In genomic region chr6:128135459-128135858, GRCm38 (mm10) we compare ENCODE assay signal across 11 mouse cellular contexts. TPM values are rescaled to one million over a fixed set of nuclear protein-coding genes. Genes with fewer than 3 reads are reported as not detected.
DNase-seq lines count a peak whose midpoint lies in the region; ATAC-seq and TF ChIP-seq lines count a peak whose summit lies in the region.
"Had no signal": no experiment of that assay in that cellular context is flagged by ENCODE, and none has a peak within 500 bp of the region (broad histone marks: within the 10 kb centered on the region; RNA-seq: fewer than 3 reads in every experiment).

No protein-coding gene starts in this region.

- no peak for TF ChIP-seq POLR2A in kidney, adult 2 months (IDR thresholded peaks at IDR 0.05; ENCODE audit: low read depth, low read length)

- no peak for DNase-seq in frontal cortex, postnatal 36 days (ENCODE audit: low spot score in 2 of 2)
- DNase-seq in kidney, adult 2 months: peak; percentile 49
- DNase-seq in adrenal gland, postnatal 25 days: no peak
- DNase-seq: lung, adult 2 months; right cerebral cortex, postnatal 14 days; thymus, adult 2 months had no signal

- WGBS in kidney, adult 2 months: 22% methylated on average over 5 of the region's 5 CpGs
- 34% methylated on average over 5 of the region's 5 CpGs for whole genome bisulfite sequencing in neural tube, embryonic 15.5 days
- WGBS in intestine, embryonic 15.5 days: 66% methylated on average over 5 of the region's 5 CpGs

- peaks cover under 1% of the 10 kb centered on the region for H3K27me3 ChIP-seq in megakaryocyte, embryonic 14.5 days (replicated peaks)
- no peaks in the 10 kb centered on the region for H3K27me3 ChIP-seq in kidney, adult 2 months (replicated peaks; ENCODE audit: control insufficient read depth, insufficient read depth, low read length)
- H3K27me3 ChIP-seq in neural tube, embryonic 15.5 days (replicated peaks): no peaks in the 10 kb centered on the region
- H3K27me3 ChIP-seq in intestine, embryonic 15.5 days (replicated peaks): no peaks in the 10 kb centered on the region

- H3K4me2 ChIP-seq in neural tube, embryonic 15.5 days: no peak overlapping the region
- no peak overlapping the region for H3K4me2 ChIP-seq in intestine, embryonic 15.5 days (replicated peaks)

- H3K36me3 ChIP-seq in megakaryocyte, embryonic 14.5 days (replicated peaks; ENCODE audit: low read length): peaks cover 84% of the 10 kb centered on the region
- H3K36me3 ChIP-seq in kidney, adult 2 months (ENCODE audit: control insufficient read depth, insufficient read depth, low read length): no peaks in the 10 kb centered on the region
- H3K36me3 ChIP-seq in neural tube, embryonic 15.5 days: no peaks in the 10 kb centered on the region
- H3K36me3 ChIP-seq in intestine, embryonic 15.5 days: no peaks in the 10 kb centered on the region

- no peak overlapping the region for H3K9ac ChIP-seq in neural tube, embryonic 15.5 days (replicated peaks)
- no peak overlapping the region for H3K9ac ChIP-seq in intestine, embryonic 15.5 days

- no peak for TF ChIP-seq CTCF in kidney, adult 2 months (conservative IDR thresholded peaks at IDR 0.05; ENCODE audit: insufficient read depth, insufficient read length, low read depth, low read length)

- H3K4me3 ChIP-seq in megakaryocyte, embryonic 14.5 days (replicated peaks): peak overlapping the region; percentile 38
- no peak overlapping the region for H3K4me3 ChIP-seq in kidney, adult 2 months (ENCODE audit: insufficient read depth, low read depth, low read length)
- H3K4me3 ChIP-seq in neural tube, embryonic 15.5 days (replicated peaks): no peak overlapping the region
- no peak overlapping the region for H3K4me3 ChIP-seq in intestine, embryonic 15.5 days (replicated peaks)

- no peaks in the 10 kb centered on the region for H3K9me3 ChIP-seq in megakaryocyte, embryonic 14.5 days
- H3K9me3 ChIP-seq in neural tube, embryonic 15.5 days (replicated peaks): no peaks in the 10 kb centered on the region
- no peaks in the 10 kb centered on the region for H3K9me3 ChIP-seq in intestine, embryonic 15.5 days

- H3K4me1 ChIP-seq in megakaryocyte, embryonic 14.5 days: peaks cover 97% of the 10 kb centered on the region
- peaks cover 36% of the 10 kb centered on the region for H3K4me1 ChIP-seq in kidney, adult 2 months (ENCODE audit: control insufficient read depth, insufficient read depth, low read length)
- peaks cover 19% of the 10 kb centered on the region for H3K4me1 ChIP-seq in neural tube, embryonic 15.5 days
- H3K4me1 ChIP-seq in intestine, embryonic 15.5 days (replicated peaks): peaks cover 35% of the 10 kb centered on the region

- peak overlapping the region; percentile 47 for H3K27ac ChIP-seq in kidney, adult 2 months (ENCODE audit: insufficient read depth, low read depth, low read length)
- 0 out of 2 replicates have a peak overlapping the region, but pooled peaks have one; percentile 28 for H3K27ac ChIP-seq in neural tube, embryonic 15.5 days (replicated peaks)
- no peak overlapping the region for H3K27ac ChIP-seq in intestine, embryonic 15.5 days

- ATAC-seq in frontal cortex, adult (ENCODE audit: low TSS enrichment): peak; percentile 66
- no peak for ATAC-seq in megakaryocyte, adult 5-6 weeks (ENCODE audit: poor library complexity, severe bottlenecking)
- ATAC-seq in neural tube, embryonic 15.5 days (ENCODE audit: low FRiP score): no peak; the same call in 1 of the 2 replicates
- ATAC-seq in intestine, embryonic 15.5 days: no peak

RNA-seq across cellular contexts. Expression of gene Tspan9, which starts 7.9 kb away (rescaled TPM):
- polyA plus RNA-seq in megakaryocyte, embryonic 14.5 days (2012; ENCODE audit: insufficient read depth, low replicate concordance): 87.8 and 156 TPM in 2 replicates
- not detected in 2 replicates for total RNA-seq in megakaryocyte, adult 5-6 weeks (2015)
- total RNA-seq in megakaryocyte, adult 5-6 weeks (2017): 0.26 and 1.3 TPM in 2 replicates
- polyA plus RNA-seq in kidney, adult 2 months (2012; rRNA removed): 107 and 109 TPM in 2 replicates
- polyA plus RNA-seq in neural tube, embryonic 15.5 days (2015; fragmentation: Nextera tagmentation; extraction: Ambion mirVana): 48.3 and 63.2 TPM in 2 replicates
- 92.3 and 102 TPM in 2 replicates for polyA plus RNA-seq in intestine, embryonic 15.5 days (2015; fragmentation: Nextera tagmentation; extraction: Ambion mirVana)
- total RNA-seq in adrenal gland, postnatal 25 days (2021): 44.1 and 46.6 TPM in 2 replicates
